Mouse (Mus musculus) intestine, postnatal 0 days (tissue): Measurements from ENCODE around the gene Lrch4. TPM values are rescaled to one million over a fixed set of nuclear protein-coding genes. Genes with fewer than 3 reads are reported as not detected.
A peak's percentile ranks its signal among the peaks of the same experiment; 100 is the strongest.

Experiments
- ATAC-seq: fragments of 200-750 bp; cut with Nextera tagmentation; 2 replicates; pipeline ENCODE4 v1.8.0; 2017; ENCODE audit warnings: mild to moderate bottlenecking, moderate TSS enrichment, moderate library complexity
- H3K27ac ChIP-seq: fragments of 300-500 bp; sonication (generic); 2 replicates; pipeline ENCODE4 v1.5.1; 2014; ENCODE audit warnings: mild to moderate bottlenecking, low read depth, low read length, moderate library complexity
- H3K27me3 ChIP-seq: fragments of 300-500 bp; sonication (generic); replicated peaks from 2 replicates; pipeline ENCODE4 v1.6.1; 2014; ENCODE audit warnings: low read length, mixed read lengths; ENCODE audit not compliant: control insufficient read depth, insufficient read depth
- H3K36me3 ChIP-seq: fragments of 300-500 bp; sonication (generic); 2 replicates; pipeline ENCODE4 v1.6.1; 2014; ENCODE audit warnings: mild to moderate bottlenecking, moderate library complexity; ENCODE audit not compliant: control insufficient read depth, insufficient read depth
- H3K4me1 ChIP-seq: fragments of 300-500 bp; sonication (generic); replicated peaks from 2 replicates; pipeline ENCODE4 v1.6.1; 2014; ENCODE audit warnings: antibody characterized with exemption, low read length, mixed read lengths; ENCODE audit not compliant: control insufficient read depth, insufficient read depth
- H3K4me2 ChIP-seq: fragments of 300-500 bp; sonication (generic); replicated peaks from 2 replicates; pipeline ENCODE4 v1.6.1; 2014; ENCODE audit warnings: low read depth, mild to moderate bottlenecking, moderate library complexity
- H3K4me3 ChIP-seq: fragments of 300-500 bp; sonication (generic); 2 replicates; pipeline ENCODE4 v1.5.1; 2014; ENCODE audit warnings: low read depth, low read length
- H3K9ac ChIP-seq: fragments of 300-500 bp; sonication (generic); 2 replicates; pipeline ENCODE4 v1.6.1; 2014; ENCODE audit warnings: mild to moderate bottlenecking, low read depth, low read length
- H3K9me3 ChIP-seq: fragments of 300-500 bp; sonication (generic); 2 replicates; pipeline ENCODE4 v1.6.1; 2016; ENCODE audit warnings: mixed run types; ENCODE audit not compliant: control insufficient read depth
- CTCF ChIP-seq: sonication (generic); IDR thresholded peaks from 2 replicates; pipeline ENCODE4 v1.5.1; 2016; ENCODE audit warnings: low read depth, mild to moderate bottlenecking, control low read depth, antibody characterized with exemption, moderate library complexity
- WGBS: fragments of 180-500 bp; shearing (Covaris S2); extraction: QIAGEN DNeasy Blood & Tissue Kit; methylation state at CpG from one replicate; pipeline ENCODE4 v1.1.7; 2014; 5-methylcytosine and 5-hydroxymethylcytosine counted together
- polyA plus RNA-seq: library from polyadenylated mRNA; unstranded; fragments of >200 nt; fragmentation: Nextera tagmentation; extraction: Ambion mirVana; gene quantifications from 2 replicates; pipeline ENCODE4 v1.2.1, GENCODE M21; 2015

Gene Lrch4
- polyA plus RNA-seq, 1 experiment from 2014 or later: 31.5 TPM

DNA sequence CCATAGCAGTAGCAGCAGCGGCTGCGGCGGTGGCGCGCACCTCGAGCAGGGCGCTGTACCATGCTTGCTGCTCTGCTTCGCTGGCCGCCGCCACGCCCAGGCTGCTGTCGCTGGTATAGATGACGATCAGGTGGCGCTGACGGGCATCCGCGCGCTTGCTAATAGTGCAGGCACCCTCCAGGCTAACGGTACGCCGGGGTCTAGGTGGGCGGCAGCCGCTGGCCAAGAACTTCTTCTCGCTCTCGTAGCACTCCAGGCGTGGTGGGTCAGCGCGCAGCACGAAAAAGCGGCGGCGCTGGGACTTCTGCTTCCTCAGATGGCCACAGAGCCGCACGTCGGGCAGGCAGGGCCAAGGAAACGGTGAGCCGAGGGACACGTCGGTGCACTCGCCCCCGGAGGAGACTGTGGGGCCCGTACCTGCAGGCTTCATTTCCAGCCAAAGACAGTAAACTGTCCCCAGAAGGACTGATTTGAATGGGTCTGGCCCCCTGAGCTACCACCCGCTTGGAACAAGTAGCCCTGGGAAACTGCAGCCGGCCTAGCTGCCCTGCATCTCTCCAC, 16.2 kb downstream of the Lrch4 start:
- 7% methylated on average over 44 of the region's 44 CpGs for WGBS
- no peaks in the 10 kb centered on the region for H3K9me3 ChIP-seq
- H3K4me1 ChIP-seq: no peaks in the 10 kb centered on the region
- no peak overlapping the region for H3K27ac ChIP-seq
- peaks cover 23% of the 10 kb centered on the region for H3K27me3 ChIP-seq
- peak; percentile 23 for TF ChIP-seq CTCF
- peak overlapping the region; percentile 58 for H3K4me2 ChIP-seq
- peaks cover 27% of the 10 kb centered on the region for H3K36me3 ChIP-seq
- 0 out of 2 replicates have a peak, but pooled peaks have one; percentile 24 for ATAC-seq
- peak overlapping the region; percentile 20 for H3K4me3 ChIP-seq
- H3K9ac ChIP-seq: no peak overlapping the region

DNA sequence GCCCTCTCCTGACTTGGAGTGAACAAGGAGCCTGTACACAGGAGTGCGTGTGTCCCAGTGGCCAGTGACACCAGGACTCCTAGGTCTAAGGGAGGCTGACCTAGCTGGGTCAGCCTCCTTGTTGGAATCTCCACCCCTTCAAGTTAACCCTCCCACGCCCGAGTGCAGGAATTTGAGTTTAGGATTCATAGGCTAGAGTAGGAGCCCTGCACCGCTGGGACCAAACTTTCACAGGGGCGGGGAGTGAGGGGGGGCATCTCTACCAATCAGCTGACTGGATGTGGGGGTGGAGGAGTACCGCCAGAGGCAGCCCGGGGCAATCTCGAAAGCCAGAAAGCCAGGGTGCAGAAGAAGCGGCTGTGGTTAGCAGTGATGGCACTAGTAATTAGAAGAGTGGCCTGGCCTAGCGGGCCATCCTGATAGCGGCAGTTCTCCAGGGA, 16.8 kb downstream of the Lrch4 start, which contains the start of gene Irs3:
Irs3 (minus strand) TSS at position 63 of the 440 bp plus-strand sequence.
- Histone ChIP-seq H3K36me3 (peaks cover 22% of the 10 kb centered on the region), H3K27me3 (peaks cover 23% of the 10 kb centered on the region), H3K4me1 (no peaks in the 10 kb centered on the region), H3K4me2 (peak within 1 kb of the TSS; percentile 58), H3K9ac (no peak within 1 kb of the TSS), H3K27ac (no peak within 1 kb of the TSS), H3K4me3 (peak within 1 kb of the TSS; percentile 20), H3K9me3 (no peaks in the 10 kb centered on the region)
- no peak for ATAC-seq
- WGBS: 35% methylated on average over 11 of the region's 11 CpGs
- no peak for TF ChIP-seq CTCF

DNA sequence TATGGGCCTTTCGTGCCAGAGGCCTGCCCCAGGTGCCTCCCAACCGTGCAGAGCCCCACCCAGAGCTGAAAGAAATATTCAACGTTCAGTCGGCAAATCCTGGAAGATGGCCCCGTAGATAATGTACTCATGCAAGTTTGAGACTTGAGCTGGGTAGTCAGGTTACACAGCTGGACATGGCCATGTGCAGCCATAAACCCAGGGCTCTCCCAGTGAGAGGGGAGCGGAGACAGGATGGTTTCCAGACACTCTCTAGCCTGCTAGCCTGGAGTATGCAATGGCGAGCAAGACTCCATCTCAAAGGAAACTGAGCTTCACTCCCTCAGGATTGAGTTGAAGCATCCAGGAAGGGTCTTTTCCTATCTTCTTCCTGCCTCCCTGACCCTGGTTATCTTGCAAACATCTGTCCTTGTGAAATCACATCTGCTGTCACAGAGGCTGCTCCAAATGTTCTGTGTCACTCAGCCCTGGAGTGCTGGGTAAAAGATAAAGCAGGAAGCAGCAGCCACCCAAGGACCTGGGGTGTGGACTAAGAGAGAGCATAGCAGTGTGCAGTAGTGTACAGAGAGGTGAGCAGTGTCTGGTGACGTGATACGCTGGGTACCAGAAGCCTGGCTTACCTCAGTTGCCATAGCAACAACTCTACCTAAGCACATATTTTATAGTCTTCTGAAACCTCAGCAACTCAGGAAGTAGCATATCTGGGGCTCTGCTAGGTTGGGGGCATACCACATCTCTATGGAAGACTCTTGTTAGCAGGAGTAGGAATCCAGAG, 19.1 kb downstream of the Lrch4 start:
- H3K9ac ChIP-seq: no peak overlapping the region
- no peaks in the 10 kb centered on the region for H3K9me3 ChIP-seq
- TF ChIP-seq CTCF: no peak
- WGBS: 34% methylated on average over 9 of the region's 9 CpGs
- H3K4me1 ChIP-seq: no peaks in the 10 kb centered on the region
- no peak overlapping the region for H3K27ac ChIP-seq
- H3K27me3 ChIP-seq: peaks cover 23% of the 10 kb centered on the region
- peaks cover 8% of the 10 kb centered on the region; the same call in 1 of the 2 replicates for H3K36me3 ChIP-seq
- H3K4me3 ChIP-seq: no peak overlapping the region
- H3K4me2 ChIP-seq: no peak overlapping the region
- ATAC-seq: no peak

DNA sequence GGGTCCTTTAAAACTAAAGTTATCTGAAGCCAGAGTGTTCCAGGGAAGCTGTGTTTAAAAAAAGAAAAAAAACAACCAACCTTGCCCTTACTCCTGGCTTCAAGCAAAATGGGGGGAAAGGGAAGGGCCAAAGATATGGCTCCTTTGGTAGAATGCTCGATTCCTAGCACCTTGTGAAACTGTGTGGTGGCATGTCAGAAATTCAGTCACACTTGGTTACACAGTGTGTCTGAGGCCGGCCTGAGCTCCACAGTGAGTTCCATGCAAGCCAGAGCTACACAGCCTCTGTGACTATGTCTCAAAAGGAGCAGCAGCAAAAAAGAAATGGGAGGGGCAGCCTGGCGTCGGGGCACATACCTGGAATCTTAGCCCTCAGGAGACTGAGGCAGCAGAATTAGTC, 20.3 kb downstream of the Lrch4 start:
- Histone ChIP-seq H3K4me3 (no peak overlapping the region), H3K4me2 (no peak overlapping the region), H3K9me3 (no peaks in the 10 kb centered on the region), H3K9ac (no peak overlapping the region), H3K4me1 (no peaks in the 10 kb centered on the region), H3K36me3 (peaks cover 19% of the 10 kb centered on the region), H3K27ac (no peak overlapping the region), H3K27me3 (peaks cover 16% of the 10 kb centered on the region)
- ATAC-seq: no peak
- WGBS: 42% methylated on average over 4 of the region's 4 CpGs
- TF ChIP-seq CTCF: no peak

DNA sequence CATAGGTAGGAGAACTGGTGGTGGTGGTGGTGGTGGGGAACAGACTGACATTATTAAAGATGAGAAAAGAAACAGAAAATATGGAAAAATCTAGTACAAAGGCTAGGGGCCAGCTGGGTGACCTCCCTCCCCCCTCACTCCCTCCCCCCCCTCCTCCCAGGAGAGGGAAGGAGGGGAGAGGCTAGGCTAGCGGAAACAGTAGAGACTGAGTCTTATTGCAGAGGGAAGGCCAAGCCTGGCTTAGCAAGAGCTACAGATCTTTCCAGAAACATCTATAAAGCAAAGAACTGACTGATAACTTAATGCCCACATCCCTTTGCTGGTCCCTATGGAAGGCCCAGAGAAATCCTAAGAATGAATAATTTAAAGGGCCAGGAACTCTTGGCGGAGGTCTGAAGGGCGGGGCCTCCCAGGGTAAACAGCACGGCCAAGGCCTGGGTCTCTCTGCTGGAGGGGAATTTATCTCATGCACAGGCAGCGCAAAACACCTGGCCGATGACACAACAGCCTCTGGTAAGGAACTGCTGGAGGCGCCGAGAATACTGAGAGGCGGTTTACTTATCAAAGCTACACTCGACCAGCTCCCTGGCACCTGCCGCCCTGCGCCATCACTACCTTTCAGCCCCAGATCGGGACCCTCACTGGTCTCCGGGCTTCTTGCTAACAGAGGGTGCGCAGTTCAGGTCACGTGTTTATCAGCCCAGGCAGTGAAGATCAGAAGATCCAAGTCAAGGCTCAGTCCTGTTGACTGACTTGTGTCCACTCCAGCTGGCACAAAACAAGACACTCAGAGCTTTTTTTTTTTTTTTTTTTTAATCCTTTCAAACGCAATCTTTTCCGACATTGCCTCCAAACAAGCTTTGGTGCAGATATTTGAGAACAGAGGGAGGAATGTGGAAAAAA, 21.0 kb downstream of the Lrch4 start:
- Histone ChIP-seq H3K36me3 (peaks cover 23% of the 10 kb centered on the region), H3K27me3 (peaks cover 11% of the 10 kb centered on the region), H3K4me1 (no peaks in the 10 kb centered on the region), H3K4me3 (no peak overlapping the region), H3K9me3 (no peaks in the 10 kb centered on the region), H3K9ac (no peak overlapping the region; the same call in 1 of the 2 replicates), H3K4me2 (peak overlapping the region; percentile 49), H3K27ac (no peak overlapping the region)
- 13% methylated on average over 18 of the region's 18 CpGs for WGBS
- no peak for ATAC-seq
- TF ChIP-seq CTCF: no peak

DNA sequence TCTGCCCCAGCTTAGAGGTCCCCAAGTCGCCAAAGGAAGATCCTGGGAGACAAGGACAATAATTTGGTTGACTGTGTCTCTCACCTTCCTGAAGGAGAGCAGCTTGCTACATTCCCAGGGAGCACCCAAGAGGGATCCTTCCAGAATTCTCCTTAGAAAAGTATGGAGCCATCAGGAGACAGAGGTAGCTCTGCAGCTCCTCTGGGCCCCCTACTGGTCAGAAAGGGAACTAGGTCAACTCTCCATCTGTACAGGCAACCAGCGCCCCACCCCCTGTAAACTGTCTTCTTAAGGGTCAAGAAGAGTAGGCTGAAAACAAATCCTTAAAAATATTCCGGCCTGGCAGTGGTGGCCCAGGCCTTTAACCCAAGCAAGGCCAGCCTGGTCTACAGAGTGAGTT, 23.6 kb downstream of the Lrch4 start:
- no peaks in the 10 kb centered on the region for H3K27me3 ChIP-seq

More for the DNA sequence above, 23.6 kb downstream of the Lrch4 start:
- Histone ChIP-seq H3K9me3 (no peaks in the 10 kb centered on the region), H3K27ac (no peak overlapping the region), H3K9ac (no peak overlapping the region), H3K4me3 (no peak overlapping the region), H3K36me3 (peaks cover 34% of the 10 kb centered on the region), H3K4me2 (no peak overlapping the region), H3K4me1 (no peaks in the 10 kb centered on the region)
- TF ChIP-seq CTCF: peak; percentile 92
- 13% methylated on average over 3 of the region's 3 CpGs for WGBS
- ATAC-seq: peak; percentile 42; the same call in 1 of the 2 replicates
